Mouse (Mus musculus) left cerebral cortex, postnatal 36 days (tissue): ENCODE measurements around the gene Scube2. TPM values are rescaled to one million over a fixed set of nuclear protein-coding genes. Genes with fewer than 3 reads are reported as not detected.

Experiments
- DNase-seq, 2 experiments: peaks; one replicate each; pipeline ENCODE4 v3.0.0; 2021 to 2022; ENCODE audit warnings: low spot score in 2 of 2, mixed read lengths in 1 of 2
- intact Hi-C: fragments of 180-260 bp; cut with DNase I; formaldehyde crosslinking; loops from one replicate; pipeline ENCODE4 v1.15.1; 2025
- total RNA-seq, 2 experiments: library from RNA; stranded (reverse); gene quantifications; 2 replicates each; pipeline ENCODE4 v1.2.3; 2021

Scube2 gene
- total RNA-seq, result 1 to 10 TPM in 1 of 2 experiments, under 1 TPM in 1; 0.94 to 1.2 TPM

DNA sequence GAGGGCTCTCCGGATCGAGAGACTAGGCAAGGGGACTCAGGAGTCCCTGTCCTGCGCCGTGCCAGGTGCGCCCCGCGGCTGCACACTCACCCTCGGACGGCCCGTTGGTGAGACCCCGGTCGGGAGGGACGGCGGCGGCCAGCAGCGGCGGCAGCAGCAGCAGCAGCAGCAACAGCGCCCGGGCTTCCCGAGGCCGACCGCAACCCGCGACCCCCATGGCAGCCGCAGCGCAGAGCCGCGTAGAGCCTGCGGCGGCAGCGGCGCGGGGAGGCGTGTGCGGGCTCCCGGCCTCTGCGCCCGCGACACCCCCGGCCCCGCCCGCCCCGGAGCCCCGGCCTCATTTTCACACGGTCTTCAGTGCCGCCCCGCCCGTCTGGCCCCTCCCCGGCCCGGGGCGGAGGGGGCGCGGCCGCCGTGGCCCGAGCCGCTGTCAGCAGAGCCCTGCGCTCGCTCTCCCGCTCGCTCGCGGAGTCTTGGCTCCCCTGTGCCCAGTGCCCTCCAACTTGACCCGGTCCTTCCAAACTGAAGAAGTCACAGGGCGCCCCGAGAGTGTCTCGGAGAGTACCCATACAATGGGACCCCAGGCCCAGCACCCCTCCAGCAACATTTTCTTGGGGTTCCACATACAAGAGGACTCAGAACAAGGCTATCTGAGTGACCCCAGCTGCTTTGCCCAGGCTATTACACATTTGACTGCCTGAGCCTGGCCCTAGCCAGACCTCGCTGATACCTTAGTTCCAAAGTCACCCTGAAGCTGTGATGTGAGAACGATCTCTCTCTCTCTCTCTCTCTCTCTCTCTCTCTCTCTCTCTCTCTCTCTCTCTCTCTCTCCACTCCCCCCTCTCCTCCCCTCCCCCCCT is at the start of gene Scube2:
Gene Scube2 (minus strand): TSS at position 310 of the 860 bp plus-strand sequence.
- no peak for DNase-seq
- intact Hi-C loops, result no loop called here

DNA sequence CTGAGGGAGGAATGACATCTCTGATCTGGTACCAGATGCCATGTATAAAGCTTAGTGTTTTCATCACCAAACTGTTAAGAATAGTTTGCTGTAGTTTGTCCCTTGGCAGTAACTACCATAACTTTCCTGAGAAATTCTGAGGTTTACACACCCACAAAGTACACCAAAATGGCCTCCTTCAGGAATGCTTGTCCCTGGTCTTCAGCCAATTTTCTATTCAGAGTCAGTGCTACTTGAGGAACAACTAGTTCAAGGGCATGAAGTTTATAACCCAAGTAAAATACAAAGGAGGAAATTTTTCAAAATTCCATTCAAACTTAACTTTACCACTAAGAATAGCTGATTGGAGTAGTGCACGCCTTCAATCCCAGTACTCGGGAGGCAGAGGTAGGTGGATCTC is 40.7 kb upstream of the Scube2 start:
- intact Hi-C loops, result loop anchor here (5.0 kb wide), 1 partner anchor 146 kb away; no protein-coding TSS in a partner anchor
- DNase-seq, result no peak

DNA sequence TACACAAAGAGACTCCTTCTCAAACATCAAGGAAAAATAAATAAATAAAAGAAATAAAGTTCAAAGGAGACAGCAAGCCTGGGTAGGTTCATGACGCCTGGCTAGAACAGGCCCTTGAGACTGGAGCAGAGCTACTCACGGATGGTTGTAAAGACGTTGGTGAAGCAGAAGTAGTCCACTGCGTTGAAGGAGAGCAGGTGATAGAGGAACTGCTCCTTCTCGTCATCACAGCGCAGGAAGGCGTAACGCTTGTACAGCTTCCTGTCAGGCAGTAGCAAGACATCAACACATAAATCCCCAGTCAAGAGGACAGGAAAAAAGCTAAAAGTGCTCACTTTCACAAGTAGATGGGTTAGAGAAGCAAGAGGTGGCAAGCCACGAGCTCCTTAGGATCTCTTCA is 35.4 kb upstream of the Scube2 start:
- no peak for DNase-seq
- intact Hi-C loops, result no loop called here

DNA sequence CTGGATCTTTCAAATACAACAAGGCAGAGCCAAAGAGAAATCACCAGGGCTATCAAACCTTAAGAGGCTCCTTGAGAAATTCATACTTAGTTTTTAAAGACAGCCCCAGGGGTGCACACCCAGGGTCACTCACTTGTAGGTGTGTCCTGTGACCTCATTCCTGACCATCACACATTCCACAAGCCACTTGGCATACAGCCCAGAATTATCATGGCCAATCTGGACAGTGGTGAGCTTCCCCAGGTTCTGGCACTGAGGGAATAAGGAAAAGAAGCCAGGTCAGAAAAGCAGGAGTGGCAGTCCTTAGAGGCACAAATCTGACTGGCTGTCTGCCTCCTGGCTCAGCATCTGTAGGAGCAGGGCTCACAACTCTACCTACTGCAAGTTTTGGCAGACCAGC is 33.4 kb upstream of the Scube2 start:
- DNase-seq, result no peak
- intact Hi-C loops, result loop anchor here (10.0 kb wide), 1 partner anchor 144 kb away; the partner anchor contains the start of gene Tmem9b

DNA sequence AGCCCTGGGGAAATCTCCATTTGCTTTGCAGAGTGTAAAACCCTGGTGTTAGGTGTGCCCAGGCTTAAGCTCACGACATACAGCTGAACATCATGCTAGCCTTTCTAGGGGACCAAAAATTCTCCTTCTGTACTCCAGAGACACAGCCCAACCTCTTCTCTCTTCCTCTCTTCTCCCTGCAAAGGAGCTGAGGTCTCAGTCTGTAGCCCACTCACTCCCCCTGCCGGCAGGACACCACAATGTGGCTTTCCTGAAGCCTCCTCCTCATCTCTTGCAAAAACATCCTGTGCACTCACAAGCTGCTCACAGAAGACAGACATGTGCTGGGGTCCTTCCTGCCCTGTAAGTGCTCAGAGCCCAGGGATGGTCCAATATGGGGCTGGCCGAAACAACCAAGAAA is 27.1 kb upstream of the Scube2 start:
- intact Hi-C loops, result loop anchor here (2.0 to 10.0 kb wide), 2 partner anchors 100 to 138 kb away; partner anchors contain the start of gene Tmem9b

DNA sequence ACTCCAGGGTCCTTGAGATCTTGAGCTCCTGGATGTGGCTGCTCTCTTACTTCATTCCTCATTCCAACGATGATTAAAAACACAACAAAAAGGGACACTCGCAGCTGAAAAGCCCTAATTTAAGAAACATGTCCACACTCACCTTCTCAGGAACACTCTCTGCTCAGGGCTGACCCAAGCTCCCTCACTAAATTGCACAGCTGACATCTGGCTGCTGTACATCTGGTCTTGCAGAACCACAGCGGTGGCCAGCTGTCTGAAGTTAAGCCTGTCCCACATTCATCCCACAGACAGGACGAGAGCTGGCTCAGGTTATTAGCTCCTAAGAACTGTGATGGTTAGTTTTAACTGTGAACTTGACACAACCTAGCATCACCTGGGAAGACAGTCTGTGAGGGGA is 26.3 kb upstream of the Scube2 start:
- DNase-seq, result no peak
- intact Hi-C loops, result loop anchor here (2.0 to 10.0 kb wide), 2 partner anchors 99 to 137 kb away; partner anchors contain the start of gene Tmem9b

More for the DNA sequence above, 27.1 kb upstream of the Scube2 start:
- DNase-seq, result peak; percentile 67 to 72

DNA sequence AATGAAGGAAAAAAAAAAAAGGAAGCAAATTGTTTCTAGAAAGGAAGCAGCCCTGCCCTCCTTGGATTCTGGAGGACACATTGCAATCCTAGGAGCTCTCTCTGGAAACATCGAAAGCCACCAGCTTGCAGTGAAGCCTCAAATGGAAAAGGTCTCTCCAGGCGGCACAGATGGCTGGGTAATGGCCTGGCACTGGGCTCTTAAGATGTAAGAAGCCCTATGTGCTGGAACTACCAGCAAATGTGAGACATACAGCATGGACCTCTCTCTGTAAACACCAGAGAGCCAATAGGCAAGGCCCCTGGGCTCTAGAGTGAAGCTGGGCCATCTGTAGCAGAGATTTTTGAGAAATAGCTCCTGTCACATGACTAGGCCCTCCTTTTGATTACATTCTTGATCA is 24.8 kb upstream of the Scube2 start:
- intact Hi-C loops, result loop anchor here (10.0 kb wide), 1 partner anchor 135 kb away; the partner anchor contains the start of gene Tmem9b

DNA sequence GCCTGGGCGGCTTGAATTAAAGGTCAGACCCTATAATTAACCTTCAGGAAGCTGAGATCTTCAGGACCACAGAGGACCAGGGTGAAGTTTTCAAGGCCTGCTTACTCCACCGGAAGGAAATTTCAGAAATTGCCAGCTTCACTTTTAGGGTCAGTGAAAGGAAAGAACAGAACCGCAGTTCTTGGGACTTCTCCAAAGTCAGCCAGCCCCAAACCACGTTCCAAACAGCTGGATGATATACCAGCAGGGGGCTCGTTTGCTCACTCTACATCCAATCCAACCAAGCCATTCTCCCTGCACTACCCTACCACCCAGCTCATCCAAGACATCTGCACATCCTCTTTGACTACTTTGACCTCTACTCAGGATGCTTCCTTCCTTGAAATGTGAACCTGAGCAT is 23.8 kb upstream of the Scube2 start:
- intact Hi-C loops, result no loop called here
- no peak for DNase-seq

More for the DNA sequence above, 24.8 kb upstream of the Scube2 start:
- no peak for DNase-seq

DNA sequence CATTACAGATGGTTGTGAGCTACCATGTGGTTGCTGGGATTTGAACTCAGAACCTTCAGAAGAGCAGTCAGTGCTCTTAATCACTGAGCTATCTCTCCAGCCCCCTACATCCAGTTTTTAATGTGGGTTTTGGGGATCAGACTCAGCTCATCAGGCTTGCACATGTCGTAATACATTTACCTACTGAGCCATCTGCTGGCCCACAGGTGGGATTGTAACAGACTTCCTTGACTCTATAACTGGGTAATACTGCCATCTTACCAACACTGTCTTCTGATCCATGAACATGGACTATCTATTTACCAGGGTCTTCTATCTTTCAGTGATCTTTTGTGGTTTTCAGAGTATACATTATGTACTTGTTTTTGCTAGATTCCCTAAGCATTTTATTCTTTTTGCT is 20.8 kb upstream of the Scube2 start:
- intact Hi-C loops, result no loop called here

DNA sequence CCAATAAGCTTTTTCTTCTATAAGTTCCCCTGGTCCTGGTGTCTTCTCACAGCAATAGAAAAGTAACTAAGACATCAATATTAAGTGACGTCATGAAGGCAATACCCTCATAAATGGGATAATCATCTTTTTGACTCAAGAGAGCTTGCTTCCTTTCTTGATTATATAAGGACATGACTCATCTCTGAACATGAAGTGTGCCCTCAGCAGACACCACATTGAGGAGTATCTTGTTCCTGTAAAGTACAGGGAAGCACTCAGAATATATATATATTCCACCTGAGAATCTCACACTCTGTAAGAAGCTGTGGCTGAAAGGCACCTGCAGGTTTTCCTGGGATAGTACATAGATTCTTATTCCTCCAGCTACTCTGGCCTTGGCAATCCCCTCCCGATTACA is 17.1 kb upstream of the Scube2 start:
- DNase-seq, result no peak
- intact Hi-C loops, result no loop called here

More for the DNA sequence above, 20.8 kb upstream of the Scube2 start:
- no peak for DNase-seq

DNA sequence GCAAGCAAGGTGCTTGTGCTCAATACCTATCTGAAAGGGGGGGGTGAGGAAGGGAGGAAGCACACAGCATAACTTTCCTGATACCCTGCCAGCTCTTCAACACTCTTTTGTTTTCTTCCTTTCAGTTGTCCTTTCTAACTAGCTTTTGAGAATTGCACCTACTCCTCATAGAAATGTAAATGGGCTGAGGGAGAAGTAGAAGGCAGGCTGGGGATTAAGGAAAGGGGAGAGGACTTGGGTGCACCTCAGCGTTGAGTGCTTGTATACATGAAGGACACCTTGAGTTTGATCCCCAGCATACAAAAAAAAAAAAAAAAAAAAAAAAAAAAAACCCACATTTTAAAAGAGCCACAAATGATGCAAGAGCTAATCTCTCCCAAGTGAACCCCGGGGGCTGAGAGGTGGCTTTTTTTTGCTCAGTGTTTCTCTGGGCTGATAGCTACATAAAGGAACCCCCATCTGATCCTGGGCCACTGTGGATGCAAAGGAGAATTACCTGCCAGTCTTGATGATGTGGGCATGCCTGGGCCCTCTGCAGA is 16.2 kb upstream of the Scube2 start:
- intact Hi-C loops, result no loop called here
- DNase-seq, result no peak

DNA sequence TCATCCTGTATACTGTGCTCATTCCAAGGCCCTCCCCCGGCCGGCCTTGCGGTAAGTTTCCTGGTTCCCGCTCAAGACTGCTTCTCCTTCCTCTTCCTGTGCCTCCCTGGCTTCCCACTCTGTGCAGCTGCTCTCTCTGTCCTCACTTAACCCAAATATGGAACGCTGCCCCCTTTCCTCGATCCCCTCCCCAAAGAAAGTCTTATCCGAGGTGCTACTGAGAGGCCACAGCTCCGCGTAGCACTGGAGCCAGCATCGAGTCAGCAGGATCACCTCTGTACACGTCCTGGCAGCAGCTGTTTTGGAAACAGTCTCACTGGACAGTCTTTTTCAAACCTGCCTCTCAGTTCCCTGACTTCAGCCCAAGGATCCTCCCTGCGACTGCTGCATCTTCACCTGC is 13.7 kb upstream of the Scube2 start:
- intact Hi-C loops, result loop anchor here (5.0 kb wide), 1 partner anchor 87 kb away; no protein-coding TSS in a partner anchor
- DNase-seq, result no peak

DNA sequence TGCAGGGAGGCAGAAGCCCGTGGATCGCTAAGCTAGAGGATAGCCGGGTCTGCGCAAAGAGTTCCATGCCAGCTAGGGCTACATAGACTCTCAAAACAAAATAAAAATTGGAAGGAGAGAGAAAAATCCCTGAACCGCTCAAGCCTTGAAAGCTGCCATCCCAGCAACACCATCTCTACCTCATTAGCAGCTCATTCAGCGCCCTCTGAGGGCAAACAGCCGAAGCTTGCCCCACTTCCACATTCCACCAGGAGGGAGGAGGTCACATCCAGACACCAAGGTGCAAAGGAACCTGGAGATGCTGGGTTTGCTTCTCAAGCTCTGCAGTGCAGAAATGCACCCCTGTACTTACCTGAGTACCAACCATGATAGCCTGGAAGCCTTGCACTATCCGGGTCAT is 10.6 kb upstream of the Scube2 start:
- no peak for DNase-seq
- intact Hi-C loops, result loop anchor here (5.0 kb wide), 1 partner anchor 84 kb away; no protein-coding TSS in a partner anchor

DNA sequence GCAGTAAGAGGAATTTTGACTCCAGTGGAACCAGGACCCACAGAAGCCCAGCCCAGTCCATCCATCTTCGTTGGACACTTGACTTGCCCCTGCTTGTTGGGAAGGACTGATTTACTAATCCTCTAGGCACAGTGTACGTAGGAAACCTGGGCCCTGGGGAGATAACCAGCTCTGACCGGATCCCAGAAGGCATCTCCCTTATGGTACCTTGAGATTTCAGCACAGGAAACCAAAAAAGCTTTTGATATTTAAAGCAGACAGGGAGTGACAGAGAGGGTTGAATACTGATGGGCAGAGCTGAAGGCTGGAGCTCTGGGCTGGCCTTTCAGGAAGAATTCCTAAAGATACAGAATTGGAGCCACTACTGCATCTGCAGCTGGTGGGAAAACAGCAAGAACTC is 10.1 kb upstream of the Scube2 start:
- intact Hi-C loops, result loop anchor here (5.0 kb wide), 1 partner anchor 83 kb away; no protein-coding TSS in a partner anchor
- no peak for DNase-seq

DNA sequence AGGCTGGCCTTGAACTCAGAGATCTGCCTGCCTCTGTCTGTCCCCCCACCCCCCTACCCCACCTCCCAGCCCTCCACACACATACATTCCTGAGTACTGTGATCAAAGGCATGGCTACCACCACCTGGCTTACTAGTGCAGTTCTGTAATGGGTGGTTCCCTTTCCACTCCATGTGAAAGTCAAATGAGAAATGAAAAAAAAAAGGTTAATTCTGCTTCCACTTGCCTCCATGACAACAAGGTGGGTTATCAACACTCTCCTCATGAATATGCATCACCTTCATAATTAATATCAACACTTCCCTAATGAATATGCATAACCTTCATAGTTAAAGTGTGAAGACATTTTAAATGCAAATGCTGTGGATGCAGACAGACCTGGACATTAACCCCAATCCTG is 9.6 kb upstream of the Scube2 start:
- intact Hi-C loops, result loop anchor here (5.0 kb wide), 1 partner anchor 83 kb away; no protein-coding TSS in a partner anchor

DNA sequence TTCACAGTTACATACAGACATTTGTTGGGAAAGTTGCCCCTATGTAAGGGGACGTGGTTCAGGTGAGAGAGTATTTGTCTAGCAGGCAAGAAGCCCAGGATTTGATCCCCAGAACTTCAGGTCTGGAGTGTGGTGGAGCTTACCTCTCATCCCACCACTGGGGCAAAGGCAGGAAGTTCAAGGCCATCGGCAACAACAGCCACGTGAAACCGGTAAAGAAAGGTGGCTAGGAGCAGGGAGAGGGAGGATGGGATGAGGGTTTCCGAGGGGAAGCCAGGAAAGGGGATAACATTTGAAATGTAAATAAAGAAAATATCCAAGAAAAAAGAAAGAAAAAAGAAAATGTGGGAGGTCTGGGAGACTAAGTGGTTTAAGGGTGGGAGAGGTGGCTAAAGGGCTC is 7.7 kb upstream of the Scube2 start:
- intact Hi-C loops, result no loop called here
- DNase-seq, result no peak

More for the DNA sequence above, 9.6 kb upstream of the Scube2 start:
- DNase-seq, result no peak

DNA sequence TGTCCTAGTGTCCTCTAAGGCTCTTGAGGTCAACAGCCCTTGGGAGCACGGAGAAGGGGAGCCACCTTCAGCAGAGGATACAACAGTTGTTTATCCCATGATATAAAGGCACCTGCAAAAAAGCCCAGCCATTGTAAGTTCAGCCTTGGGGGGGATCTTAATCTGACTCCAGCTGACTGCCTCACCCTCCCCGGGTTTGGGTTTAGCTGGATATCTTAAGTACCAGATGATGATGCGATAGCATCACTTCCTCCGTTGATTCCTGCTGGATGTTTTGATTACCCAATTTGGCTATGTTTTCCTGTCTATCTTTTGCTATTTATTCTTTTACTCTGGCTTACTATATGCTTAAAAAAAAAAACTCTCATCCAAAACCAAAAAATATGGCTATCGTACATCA is 5.8 kb upstream of the Scube2 start:
- intact Hi-C loops, result no loop called here
- DNase-seq, result no peak

DNA sequence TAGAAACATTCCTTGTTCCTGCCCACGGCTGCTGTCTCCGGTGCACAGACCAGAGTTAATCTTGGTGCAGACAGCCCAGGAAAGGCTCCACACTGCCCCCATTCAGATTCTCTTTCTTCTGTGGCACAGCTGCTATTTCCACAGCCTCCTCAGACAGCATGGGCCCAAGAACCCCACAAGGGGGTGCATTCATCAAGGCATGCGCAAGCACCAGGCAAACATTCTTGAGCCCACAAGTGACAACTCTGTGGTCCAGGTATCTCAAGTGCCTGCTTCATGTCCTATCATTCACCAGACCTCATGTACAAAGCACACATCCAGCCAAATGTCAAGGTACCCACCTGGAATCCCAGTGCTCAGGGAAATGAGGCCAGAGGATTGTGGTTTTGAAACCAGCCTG is 3.0 kb upstream of the Scube2 start:
- no peak for DNase-seq
- intact Hi-C loops, result no loop called here

DNA sequence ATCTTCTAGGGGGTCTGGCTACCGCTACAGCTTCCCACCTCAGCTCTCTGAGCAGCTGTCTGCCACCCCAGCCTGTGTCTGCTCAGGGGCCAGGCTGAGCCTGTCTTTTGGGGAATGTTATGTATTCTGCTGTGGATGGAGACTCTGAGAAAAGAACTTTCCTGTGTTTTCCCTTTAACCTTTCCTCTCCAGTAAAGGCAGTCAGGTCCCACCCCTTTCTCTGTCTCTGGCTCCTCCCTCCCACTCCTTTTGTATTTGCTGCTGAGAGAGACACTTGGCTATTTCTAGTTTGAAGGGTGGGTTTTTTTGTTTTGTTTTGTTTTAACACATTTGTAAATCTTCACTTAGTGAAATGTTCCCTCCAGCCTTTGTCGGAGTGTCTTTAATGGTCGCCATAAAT is 1.2 kb upstream of the Scube2 start:
- intact Hi-C loops, result no loop called here
- no peak for DNase-seq

DNA sequence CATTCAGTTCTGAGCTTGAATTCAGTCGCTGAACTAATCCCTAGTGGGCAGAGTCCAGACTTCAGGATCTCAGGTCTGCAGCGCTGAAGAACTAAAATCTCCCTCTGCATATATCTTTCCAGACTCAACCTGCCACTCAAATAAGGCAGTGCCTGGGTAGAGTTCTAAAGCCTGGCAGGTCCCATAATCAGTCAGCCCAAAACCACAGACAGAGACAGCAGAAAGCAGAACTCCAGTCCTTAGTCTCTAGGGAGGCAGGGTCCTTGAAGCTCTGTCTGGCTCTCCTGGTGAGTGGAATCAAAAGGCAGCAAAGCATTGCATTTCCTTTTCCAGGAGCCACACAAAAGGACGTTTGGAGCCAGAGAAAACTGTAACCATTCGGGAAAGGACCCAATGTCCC is 1.9 kb downstream of the Scube2 start:
- no peak for DNase-seq
- intact Hi-C loops, result no loop called here

DNA sequence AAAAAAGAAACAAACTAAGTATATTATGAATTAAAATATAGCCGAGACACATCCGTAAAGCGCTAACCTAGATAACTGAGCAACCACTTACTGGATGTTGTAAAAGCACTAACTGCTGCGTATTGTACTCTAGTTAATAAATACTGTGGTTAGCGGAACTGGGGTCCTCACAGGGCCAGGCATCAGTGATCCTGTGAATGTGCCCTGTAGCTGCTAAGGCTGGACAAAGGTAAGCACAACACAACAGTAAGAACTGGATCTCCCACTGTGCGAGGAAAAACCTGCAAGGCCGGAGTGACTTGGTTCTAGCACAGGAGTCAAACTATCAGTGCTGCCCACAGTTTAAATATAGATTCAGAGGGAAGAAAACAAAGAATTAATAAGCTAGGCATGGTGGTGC is 5.3 kb downstream of the Scube2 start:
- DNase-seq, result no peak
- intact Hi-C loops, result no loop called here
